ENCODE assay signal across 10 mouse cellular contexts in the genomic region with DNA sequence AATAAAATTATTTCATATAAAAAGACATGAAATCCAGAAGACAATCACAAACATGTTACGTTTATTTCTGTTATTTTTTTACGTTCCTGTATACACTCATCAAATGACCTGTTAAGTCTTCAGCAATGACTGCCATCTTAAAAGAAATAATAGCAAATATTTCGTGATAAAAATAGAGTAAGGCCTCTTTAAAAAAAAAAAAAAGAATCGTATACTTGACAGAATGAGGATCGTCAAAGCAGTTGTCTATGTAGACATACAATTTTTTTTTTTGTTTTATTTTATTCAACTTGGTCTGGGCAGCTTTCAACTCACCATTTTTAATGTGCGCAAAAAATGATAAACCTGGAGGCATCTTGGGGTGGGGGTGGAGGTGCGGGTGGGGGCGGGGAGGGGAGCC. TPM values are rescaled to one million over a fixed set of nuclear protein-coding genes. Genes with fewer than 3 reads are reported as not detected.
DNase-seq lines count a peak whose midpoint lies in the region; ATAC-seq and TF ChIP-seq lines count a peak whose summit lies in the region.
"Had no signal": no experiment of that assay in that cellular context is flagged by ENCODE, and none has a peak within 500 bp of the region (broad histone marks: within the 10 kb centered on the region; RNA-seq: fewer than 3 reads in every experiment).

No protein-coding gene starts in this region.

- peaks cover 2% of the 10 kb centered on the region; the same call in 1 of the 2 replicates for H3K79me2 ChIP-seq in heart, adult 2 months (replicated peaks; ENCODE audit: control insufficient read depth, insufficient read depth, low read length)

- H3K4me1 ChIP-seq in heart, adult 2 months (ENCODE audit: control insufficient read depth, insufficient read depth, low read length) = peaks cover 3% of the 10 kb centered on the region; the same call in 1 of the 2 replicates
- no peaks in the 10 kb centered on the region for H3K4me1 ChIP-seq in thymus, adult 2 months (replicated peaks; ENCODE audit: control insufficient read depth, insufficient read depth, low read length)
- peaks cover 2% of the 10 kb centered on the region for H3K4me1 ChIP-seq in liver, embryonic 11.5 days (replicated peaks; ENCODE audit: control insufficient read depth, insufficient read depth, low read length)
- H3K4me1 ChIP-seq in stomach, postnatal 0 days (replicated peaks; ENCODE audit: control insufficient read depth, insufficient read depth) = no peaks in the 10 kb centered on the region

- peak overlapping the region; percentile 89 for H3K9ac ChIP-seq in heart, adult 2 months (ENCODE audit: low read depth, low read length)
- peak overlapping the region; percentile 90 for H3K9ac ChIP-seq in liver, embryonic 11.5 days (ENCODE audit: low read depth, low read length)
- peak overlapping the region; percentile 99 for H3K9ac ChIP-seq in stomach, postnatal 0 days (ENCODE audit: low read length)

- no peak for TF ChIP-seq CTCF in heart, adult 2 months (IDR thresholded peaks at IDR 0.05)
- TF ChIP-seq CTCF in thymus, adult 2 months (IDR thresholded peaks at IDR 0.05; ENCODE audit: borderline replicate concordance, control insufficient read depth, extremely low read depth, insufficient read depth, low read length, poor library complexity) = no peak
- TF ChIP-seq CTCF in stomach, postnatal 0 days (IDR thresholded peaks at IDR 0.05; ENCODE audit: low read depth) = no peak

- TF ChIP-seq EP300 in heart, adult 2 months (IDR thresholded peaks at IDR 0.05; ENCODE audit: insufficient read depth, low read depth, low read length) = no peak
- TF ChIP-seq EP300 in stomach, postnatal 0 days (optimal IDR thresholded peaks at IDR 0.05) = no peak

- intact Hi-C loops in heart, adult 2 months (cut with DNase I) = loop anchor here (5.0 kb wide), 2 partner anchors 271 to 469 kb away; a partner anchor contains a TSS
- intact Hi-C loops in heart, postnatal 10 days (cut with DNase I) = loop anchor here (10.0 kb wide), 1 partner anchor 466 kb away; a partner anchor contains a TSS
- intact Hi-C loops in left cerebral cortex, postnatal 4 days (cut with DNase I) = loop anchor here (10.0 kb wide), 1 partner anchor 264 kb away; no protein-coding TSS in a partner anchor

- 11% methylated on average over 8 of the region's 8 CpGs for WGBS in heart, adult 2 months
- WGBS in thymus, adult 2 months = 24% methylated on average over 8 of the region's 8 CpGs
- WGBS in liver, embryonic 11.5 days = 21% methylated on average over 8 of the region's 8 CpGs
- WGBS in stomach, postnatal 0 days = 11% methylated on average over 8 of the region's 8 CpGs

- no peaks in the 10 kb centered on the region for H3K9me3 ChIP-seq in liver, embryonic 11.5 days (ENCODE audit: control insufficient read depth, low read length)
- H3K9me3 ChIP-seq in stomach, postnatal 0 days (ENCODE audit: control insufficient read depth, low read length) = no peaks in the 10 kb centered on the region

- H3K27ac ChIP-seq in heart, adult 2 months = peak overlapping the region; percentile 98
- no peak overlapping the region for H3K27ac ChIP-seq in thymus, adult 2 months (ENCODE audit: control insufficient read depth, insufficient read depth, low read length)
- H3K27ac ChIP-seq in liver, embryonic 11.5 days (ENCODE audit: low read depth, low read length) = peak overlapping the region; percentile 96
- peak overlapping the region; percentile 99 for H3K27ac ChIP-seq in stomach, postnatal 0 days (replicated peaks)

- H3K4me3 ChIP-seq in heart, adult 2 months = peak overlapping the region; percentile 86
- peak overlapping the region; percentile 81 for H3K4me3 ChIP-seq in thymus, adult 2 months (ENCODE audit: control insufficient read depth, insufficient read depth, low read length)
- H3K4me3 ChIP-seq in liver, embryonic 11.5 days (ENCODE audit: low read depth, low read length) = peak overlapping the region; percentile 98
- peak overlapping the region; percentile 96 for H3K4me3 ChIP-seq in stomach, postnatal 0 days (ENCODE audit: low read depth, low read length)

- DNase-seq in heart, adult 2 months = no peak
- DNase-seq in heart, postnatal 10 days = no peak
- DNase-seq in thymus, adult 2 months = no peak
- DNase-seq in thymus, postnatal 25 days = no peak
- DNase-seq in liver, embryonic 11.5 days (ENCODE audit: low spot score) = no peak
- DNase-seq in stomach, postnatal 0 days (ENCODE audit: low spot score) = no peak
- no peak for DNase-seq in left cerebral cortex, postnatal 4 days
- DNase-seq: B cell, adult 2 months; cerebellum, postnatal 36 days had no signal

- no peaks in the 10 kb centered on the region for H3K27me3 ChIP-seq in heart, adult 2 months (ENCODE audit: control insufficient read depth, insufficient read depth, low read length)
- no peaks in the 10 kb centered on the region for H3K27me3 ChIP-seq in thymus, adult 2 months (ENCODE audit: control insufficient read depth, insufficient read depth, low read length)
- no peaks in the 10 kb centered on the region for H3K27me3 ChIP-seq in liver, embryonic 11.5 days (replicated peaks; ENCODE audit: control insufficient read depth, insufficient read depth, low read length)
- H3K27me3 ChIP-seq in stomach, postnatal 0 days (ENCODE audit: control insufficient read depth, insufficient read depth, low read length) = no peaks in the 10 kb centered on the region

- no peak for TF ChIP-seq POLR2A in heart, adult 2 months (IDR thresholded peaks at IDR 0.05; ENCODE audit: insufficient read depth, low read depth, low read length)
- no peak for TF ChIP-seq POLR2A in thymus, adult 2 months (IDR thresholded peaks at IDR 0.05; ENCODE audit: control insufficient read depth, extremely low read depth, insufficient read depth, low read length, poor library complexity)

- H3K4me2 ChIP-seq in liver, embryonic 11.5 days = peak overlapping the region; percentile 67
- peak overlapping the region; percentile 61 for H3K4me2 ChIP-seq in stomach, postnatal 0 days (replicated peaks; ENCODE audit: low read depth)

- no peak for ATAC-seq in liver, embryonic 11.5 days (replicated peaks; ENCODE audit: low FRiP score)
- no peak for ATAC-seq in stomach, postnatal 0 days (ENCODE audit: low FRiP score, low TSS enrichment)
- no peak for ATAC-seq in cerebellum, adult (ENCODE audit: insufficient number of reproducible peaks, low FRiP score, low TSS enrichment)

- peaks cover 11% of the 10 kb centered on the region for H3K36me3 ChIP-seq in heart, adult 2 months (ENCODE audit: control insufficient read depth, insufficient read depth, low read length)
- H3K36me3 ChIP-seq in thymus, adult 2 months (ENCODE audit: control insufficient read depth, insufficient read depth, low read length) = no peaks in the 10 kb centered on the region
- no peaks in the 10 kb centered on the region for H3K36me3 ChIP-seq in liver, embryonic 11.5 days (ENCODE audit: control insufficient read depth, insufficient read depth, low read length)
- H3K36me3 ChIP-seq in stomach, postnatal 0 days (ENCODE audit: control insufficient read depth, insufficient read depth, low read length) = no peaks in the 10 kb centered on the region

RNA-seq across cellular contexts. Expression of a gene that starts 0.8 kb away (rescaled TPM):
- 100 to 1,000 TPM; 104 to 112 TPM for total RNA-seq in heart, adult 2 months (2021)
- polyA plus RNA-seq in heart, adult 2 months (2012; rRNA removed) = 27.6 and 45.4 TPM in 2 replicates
- 100 to 1,000 TPM; 140 to 148 TPM for total RNA-seq in heart, postnatal 10 days (2021)
- 9.1 and 10.5 TPM in 2 replicates for polyA plus RNA-seq in thymus, adult 2 months (2012; rRNA removed)
- 38.4 and 39.0 TPM in 2 replicates for polyA plus RNA-seq in liver, embryonic 11.5 days (2014; fragmentation: Nextera tagmentation; extraction: Ambion mirVana)
- polyA plus RNA-seq in stomach, postnatal 0 days (2015; fragmentation: Nextera tagmentation; extraction: Ambion mirVana) = 43.5 and 46.7 TPM in 2 replicates
- total RNA-seq in left cerebral cortex, postnatal 4 days (2021) = 100 to 1,000 TPM; 296 to 298 TPM
